Mouse (Mus musculus): ENCODE measurements at regions not wholly inside any gene's neighbourhood (a gene's known extent, or its start where the extent isn't known, plus 50 kb on each side); places are given as distances from the start of the nearest gene placed in this dataset.
A peak's percentile ranks its signal among the peaks of the same experiment; 100 is the strongest.
"Not testable (repeated sequence)": the region's sequence is repeated elsewhere in the genome, so short reads cannot be mapped to it uniquely, and the experiment has no call there.

DNA sequence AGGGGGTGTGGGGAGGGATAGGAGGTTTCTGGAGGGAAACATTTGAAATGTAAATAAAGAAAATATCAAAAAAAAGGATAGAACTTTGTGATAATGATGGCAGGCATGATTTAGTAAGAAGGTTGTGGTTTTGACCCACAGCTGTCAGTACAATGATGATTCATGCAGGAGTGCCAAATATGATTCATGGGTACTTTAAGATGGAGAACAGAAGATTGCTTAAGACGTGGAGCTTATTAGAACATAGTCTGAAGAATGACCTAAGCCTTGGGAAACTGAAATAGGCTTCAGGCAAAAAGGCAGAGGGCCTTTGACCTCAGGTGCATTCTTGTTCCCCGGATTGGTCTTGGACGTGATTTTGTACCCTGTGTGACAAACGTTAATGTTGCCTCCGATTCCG lies 671.4 kb downstream of the Dad1 start:
- DNase-seq (ENCODE audit: low read depth): not testable (repeated sequence)

DNA sequence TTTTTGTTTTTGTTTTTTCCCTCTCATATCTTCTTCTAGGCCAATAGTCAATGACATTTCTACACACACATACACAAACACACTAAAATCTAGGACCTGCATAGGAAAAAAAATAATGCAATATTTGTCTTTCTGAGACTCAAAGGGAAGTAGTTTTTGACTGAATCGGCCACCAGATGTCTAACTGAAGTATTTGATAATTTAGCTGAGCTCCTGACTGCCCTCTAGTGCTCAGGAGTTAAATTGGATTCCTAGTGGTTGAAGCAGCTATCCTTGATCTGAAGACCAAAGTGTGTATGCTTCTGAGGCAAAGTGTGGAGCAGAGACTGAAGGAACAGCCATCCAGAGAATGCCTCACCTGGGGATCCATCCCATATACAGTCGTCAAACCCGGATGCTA lies 672.2 kb downstream of the Dad1 start:
- not testable (repeated sequence) for DNase-seq (ENCODE audit: low read depth)

DNA sequence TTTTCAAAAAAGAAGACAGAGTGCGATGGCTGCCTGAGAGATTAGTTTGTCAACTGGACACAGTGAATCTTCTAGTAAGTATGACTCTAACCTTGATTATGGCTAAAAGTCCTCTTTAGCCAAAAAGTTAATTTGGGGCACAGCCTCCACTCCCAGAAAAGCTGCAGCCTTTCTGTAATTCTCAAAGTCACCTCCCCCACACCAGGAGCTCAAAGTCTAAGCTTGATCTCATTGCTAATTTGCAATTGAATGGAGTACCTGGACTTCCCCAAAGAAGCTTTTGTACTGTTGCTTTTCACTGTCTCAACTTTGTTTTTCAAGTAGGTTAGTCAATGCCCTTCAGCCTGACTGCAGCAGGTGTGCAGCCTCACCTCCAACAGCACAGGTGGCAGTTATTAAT lies 677.0 kb downstream of the Dad1 start:
- DNase-seq (ENCODE audit: low read depth): not testable (repeated sequence)

DNA sequence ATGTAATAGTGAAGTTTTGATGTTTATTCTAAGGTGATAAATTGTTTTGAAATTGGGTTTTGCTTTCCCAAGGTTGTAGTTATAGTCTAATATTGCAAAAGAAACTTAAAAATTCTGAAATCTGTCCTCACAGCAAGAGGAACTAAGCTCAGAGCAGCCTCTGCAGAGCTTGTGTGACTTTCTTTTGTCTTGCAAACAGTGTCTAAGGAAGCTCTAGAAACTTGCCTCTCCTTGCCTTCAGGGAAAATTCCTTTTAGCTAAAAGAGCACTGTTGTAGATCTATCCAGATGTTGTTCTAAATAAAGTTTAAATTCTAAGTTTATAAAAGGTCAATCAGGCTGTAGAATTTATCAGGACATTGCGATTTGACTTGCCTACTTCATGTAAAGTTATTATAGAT lies 681.2 kb downstream of the Dad1 start:
- not testable (repeated sequence) for DNase-seq (ENCODE audit: low read depth)

DNA sequence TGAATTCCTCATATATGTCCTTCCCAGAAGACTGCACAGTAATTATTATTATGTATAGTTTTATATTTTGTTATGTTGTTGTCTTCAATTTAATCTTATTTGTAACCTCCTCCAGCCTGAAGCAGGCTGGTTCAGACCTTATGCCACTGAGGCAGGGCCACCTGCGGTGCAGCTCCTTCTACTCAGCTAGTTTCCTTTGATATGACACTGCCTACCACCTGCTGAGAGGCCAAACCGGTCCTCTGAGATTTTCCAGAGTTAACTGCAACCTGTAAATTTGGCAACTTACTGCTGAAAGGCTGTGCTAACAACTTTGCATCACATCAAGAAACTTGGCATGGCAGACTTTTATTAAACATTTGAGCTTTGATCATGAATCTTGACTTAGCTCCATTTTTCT lies 691.3 kb downstream of the Dad1 start:
- no peak for DNase-seq (ENCODE audit: low read depth)

DNA sequence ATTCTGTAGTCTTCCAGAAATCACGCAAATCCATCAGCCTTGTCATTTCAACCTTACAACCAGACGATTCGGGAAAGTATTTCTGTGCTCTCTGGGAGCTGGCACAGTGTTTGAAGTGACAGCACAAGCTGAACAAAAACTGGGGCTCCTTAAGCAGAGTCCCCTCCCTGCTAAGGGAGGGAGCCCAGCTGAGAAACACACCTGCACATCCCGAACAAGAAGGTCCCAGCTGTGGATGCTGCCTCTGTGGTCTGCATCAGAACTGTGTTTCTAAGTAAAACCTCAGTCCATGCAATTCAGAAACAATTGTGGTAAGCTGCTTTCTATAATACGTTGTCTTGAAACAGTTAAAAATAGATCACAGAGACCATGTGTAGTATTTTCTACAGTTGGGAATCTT lies 693.8 kb downstream of the Dad1 start:
- not testable (repeated sequence) for DNase-seq (ENCODE audit: low read depth)

DNA sequence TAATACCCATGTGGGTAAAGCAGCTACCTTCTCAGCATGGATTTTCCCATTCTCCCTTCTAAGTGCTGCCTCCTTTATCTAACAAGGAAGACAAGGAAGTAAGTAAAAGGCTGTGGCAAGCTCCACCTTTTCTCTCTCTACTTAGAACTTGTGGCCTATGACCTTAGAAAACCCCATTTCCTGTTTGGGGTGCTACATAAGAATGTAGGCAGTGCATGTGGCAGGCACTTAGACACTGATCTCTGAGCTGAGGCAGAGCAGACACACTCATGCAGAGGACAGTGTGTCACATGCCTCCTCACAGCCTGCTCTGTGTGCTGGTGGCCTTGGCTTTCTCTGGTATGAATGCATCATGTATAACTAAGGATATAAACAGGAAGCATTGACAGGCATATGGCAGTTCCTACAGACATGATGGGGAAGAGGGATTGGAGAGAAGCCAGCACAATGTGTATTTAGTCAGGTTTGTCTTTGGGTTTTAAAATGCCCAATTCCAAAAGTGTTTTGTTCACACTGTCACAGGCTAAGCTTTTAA lies 694.5 kb downstream of the Dad1 start:
- not testable (repeated sequence) for DNase-seq (ENCODE audit: low read depth)

DNA sequence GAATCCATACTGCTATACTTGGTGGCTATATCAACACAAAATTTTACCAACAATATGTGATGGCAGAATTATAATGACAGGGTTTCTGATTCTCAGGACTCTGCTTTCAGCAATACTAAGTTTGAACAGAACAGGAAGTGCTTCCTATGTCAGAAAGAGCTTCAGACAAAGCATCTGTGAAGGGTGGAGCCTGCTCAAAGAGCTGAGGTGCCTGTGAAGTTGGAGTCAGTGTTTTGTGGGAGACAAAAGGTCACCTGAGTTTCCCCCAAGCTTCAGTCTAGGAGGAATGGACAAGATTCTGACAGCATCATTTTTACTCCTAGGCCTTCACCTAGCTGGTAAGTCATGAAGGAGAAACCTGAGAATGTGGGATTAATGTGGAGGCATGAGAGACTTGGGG lies 700.1 kb downstream of the Dad1 start:
- no peak for DNase-seq (ENCODE audit: low read depth)

DNA sequence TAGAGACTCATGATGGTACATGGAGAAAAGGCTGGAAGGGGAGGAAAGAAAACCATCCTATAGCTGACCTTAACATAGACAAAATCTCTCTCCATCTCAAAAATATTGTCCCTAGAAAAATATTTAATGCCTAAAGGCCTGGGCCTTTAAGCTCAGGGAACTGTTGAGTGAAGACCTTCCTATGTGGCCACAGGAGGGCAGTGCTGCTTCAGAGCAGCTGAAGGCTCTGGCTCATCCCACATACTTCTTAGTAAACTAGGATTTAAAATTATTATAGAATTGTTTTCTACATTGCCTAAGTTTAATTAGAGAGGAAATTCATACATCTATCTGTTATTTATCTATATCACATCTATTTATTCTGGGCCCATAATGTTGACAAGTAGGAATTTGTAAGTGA lies 706.5 kb downstream of the Dad1 start:
- DNase-seq (ENCODE audit: low read depth): not testable (repeated sequence)

DNA sequence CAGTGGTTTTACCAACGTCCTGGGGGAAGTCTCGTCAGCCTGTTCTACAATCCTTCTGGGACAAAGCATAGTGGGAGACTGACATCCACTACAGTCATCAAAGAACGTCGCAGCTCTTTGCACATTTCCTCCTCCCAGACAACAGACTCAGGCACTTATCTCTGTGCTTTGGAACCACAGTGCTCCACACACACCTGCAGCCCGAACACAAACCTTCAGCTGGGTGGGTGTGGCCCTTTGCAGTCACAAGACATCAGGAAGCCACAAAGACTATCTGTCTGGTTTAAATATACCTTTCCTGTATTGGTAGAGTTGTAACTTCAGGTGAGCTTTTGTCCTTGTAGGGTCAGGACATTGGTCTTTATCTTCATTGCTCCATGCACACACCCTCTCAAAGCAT lies 708.6 kb downstream of the Dad1 start:
- no peak for DNase-seq (ENCODE audit: low read depth)

DNA sequence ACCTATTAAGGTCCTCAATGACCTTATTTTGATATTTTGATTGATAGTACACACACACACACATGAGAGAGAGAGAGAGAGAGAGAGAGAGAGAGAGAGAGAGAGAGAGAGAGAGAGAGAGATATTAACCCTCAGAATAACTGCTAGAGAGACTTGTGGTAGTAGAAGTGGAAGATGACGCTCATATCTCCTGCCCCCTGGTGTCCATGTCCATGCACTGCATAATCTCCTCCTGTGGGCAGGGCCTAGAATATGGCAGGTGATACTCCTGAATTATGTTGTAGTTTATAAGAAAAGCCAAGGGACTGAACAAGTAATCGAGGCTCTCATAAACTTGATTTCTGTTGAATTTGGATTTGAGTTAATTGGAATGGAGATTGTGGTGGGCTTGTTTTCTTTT lies 712.3 kb downstream of the Dad1 start:
- DNase-seq (ENCODE audit: low read depth): peak; percentile 74

DNA sequence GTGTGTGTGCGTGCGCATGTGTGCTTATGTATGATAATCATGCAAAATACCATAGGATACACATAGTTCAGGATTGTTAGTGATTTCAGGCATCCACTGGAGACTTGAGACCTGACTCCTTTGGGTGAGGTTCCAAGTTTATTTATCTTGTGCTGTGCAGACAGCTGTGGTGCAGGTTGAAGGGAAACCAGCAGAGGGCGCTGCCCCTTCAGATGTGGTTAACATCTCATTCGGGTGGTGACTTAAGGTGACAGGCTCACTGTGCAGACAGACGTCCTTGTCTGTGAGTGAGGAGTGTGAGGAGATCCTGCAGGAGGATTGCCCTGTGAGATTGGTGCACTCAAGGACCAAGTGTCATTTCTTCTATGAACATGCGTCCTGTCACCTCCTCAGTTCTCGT lies 716.0 kb downstream of the Dad1 start:
- DNase-seq (ENCODE audit: low read depth): peak; percentile 53

DNA sequence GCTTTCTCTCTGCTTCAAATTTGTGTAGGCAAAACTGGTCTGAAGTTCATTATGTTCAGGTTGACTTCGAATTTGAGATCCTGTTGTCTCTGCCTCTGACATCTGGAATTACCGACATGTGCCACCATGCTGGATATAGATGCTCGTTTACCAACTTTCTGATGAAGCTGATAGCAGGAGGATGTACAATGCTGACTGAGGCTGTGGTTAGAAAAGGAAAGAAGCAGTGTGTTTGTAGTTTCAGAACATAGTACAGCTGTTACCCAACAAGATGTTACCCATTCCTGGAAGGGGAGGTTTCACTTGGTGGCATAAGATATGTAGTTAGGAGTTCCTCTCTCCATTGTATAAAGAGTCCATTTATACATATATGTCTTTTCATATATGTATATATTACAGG lies 730.5 kb downstream of the Dad1 start:
- not testable (repeated sequence) for DNase-seq (ENCODE audit: low read depth)

DNA sequence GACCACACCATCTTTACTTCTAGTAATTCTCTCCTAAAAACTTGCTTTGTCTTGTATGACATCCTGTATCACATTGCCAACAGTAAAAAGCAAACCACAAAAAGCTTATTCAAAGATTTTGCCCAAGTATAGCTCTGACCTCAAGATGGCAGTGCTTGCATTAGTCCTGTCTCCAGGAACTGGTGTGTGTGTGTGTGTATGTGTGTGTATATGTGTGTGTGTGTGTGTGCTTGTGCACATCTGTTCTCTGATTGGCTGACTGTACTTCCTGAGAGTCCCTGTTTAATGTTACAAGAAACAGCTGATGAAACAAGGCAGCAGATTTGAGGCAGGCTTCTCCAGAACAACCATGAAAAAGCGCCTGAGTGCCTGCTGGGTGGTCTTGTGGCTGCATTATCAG lies 735.0 kb downstream of the Dad1 start:
- not testable (repeated sequence) for DNase-seq (ENCODE audit: low read depth)

DNA sequence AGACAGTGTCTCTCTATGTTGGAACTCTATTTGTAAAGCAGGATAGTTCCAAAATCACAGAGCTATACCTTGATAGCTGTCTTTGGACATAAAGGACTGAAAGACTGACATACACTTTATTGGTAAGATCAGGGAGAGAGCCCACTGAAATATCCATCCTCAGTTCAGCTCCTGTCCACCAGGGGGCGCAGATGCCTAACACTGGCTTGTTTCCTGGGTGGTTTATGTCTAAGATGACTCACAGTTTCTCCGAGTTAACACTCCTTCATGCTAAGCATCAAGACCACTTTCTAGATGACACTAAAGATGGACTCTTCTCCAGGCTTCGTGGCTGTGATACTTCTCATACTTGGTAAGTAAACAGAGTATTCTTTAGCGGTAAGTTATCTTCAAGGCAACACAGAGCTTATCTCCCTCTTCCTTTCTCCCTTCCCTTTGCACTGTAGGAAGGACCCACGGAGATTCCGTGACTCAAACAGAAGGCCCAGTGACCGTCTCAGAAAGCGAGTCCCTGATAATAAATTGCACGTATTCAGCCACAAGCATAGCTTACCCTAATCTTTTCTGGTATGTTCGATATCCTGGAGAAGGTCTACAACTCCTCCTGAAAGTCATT lies 737.2 kb downstream of the Dad1 start:
- not testable (repeated sequence) for DNase-seq (ENCODE audit: low read depth)

DNA sequence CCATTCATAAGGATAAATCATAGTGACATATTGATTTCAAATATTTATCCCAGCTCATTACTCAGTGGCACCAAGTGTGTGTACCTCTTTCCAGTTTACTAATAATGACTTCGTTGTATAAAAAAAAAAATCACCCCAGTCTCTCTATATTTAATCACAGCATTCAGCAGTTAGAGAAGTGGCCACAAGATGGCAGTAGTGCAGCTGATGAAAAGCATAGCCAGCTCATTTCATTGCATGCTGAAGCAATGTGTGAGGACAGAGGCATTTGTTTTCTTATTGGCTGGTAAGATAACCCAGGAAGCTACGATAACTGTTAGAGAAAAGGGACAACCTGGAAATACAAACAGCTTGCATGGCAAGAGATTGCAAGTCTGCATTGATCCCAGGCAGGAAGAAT lies 748.5 kb downstream of the Dad1 start:
- peak; percentile 78 for DNase-seq (ENCODE audit: low read depth)

DNA sequence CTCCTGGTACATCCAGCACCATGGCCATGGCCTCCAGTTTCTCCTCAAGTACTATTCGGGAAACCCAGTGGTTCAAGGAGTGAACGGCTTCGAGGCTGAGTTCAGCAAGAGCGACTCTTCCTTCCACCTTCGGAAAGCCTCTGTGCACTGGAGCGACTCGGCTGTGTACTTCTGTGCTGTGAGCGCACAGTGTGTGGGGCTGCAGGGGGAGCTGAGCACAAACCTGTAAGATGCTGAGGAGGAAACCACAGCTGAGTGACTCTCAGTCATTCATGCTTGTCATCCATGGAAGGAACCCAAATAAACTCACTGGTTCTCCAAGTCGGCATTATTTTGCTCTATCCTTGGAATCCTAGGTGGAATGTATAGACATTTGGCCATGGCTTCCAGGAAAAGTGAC lies 765.5 kb downstream of the Dad1 start:
- DNase-seq (ENCODE audit: low read depth): not testable (repeated sequence)

DNA sequence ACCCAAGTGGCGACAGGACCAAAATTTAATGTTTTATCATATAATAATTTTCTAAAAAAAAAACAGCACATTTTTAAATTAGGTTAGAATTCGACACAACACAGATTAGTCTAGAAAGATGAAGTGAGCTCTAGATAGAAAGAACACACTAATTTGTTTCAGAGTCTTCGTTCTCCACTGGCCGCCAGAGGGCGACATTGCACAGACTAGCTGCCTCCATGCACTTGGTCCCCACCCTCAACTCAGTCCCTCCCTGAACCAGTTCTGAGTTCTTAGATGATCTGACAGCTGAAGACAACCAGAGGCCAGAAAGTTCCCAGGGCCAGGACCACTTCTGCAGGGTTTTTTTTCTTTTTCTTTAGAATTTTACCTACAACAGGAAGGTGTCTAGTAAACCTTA lies 766.3 kb downstream of the Dad1 start:
- not testable (repeated sequence) for DNase-seq (ENCODE audit: low read depth)

DNA sequence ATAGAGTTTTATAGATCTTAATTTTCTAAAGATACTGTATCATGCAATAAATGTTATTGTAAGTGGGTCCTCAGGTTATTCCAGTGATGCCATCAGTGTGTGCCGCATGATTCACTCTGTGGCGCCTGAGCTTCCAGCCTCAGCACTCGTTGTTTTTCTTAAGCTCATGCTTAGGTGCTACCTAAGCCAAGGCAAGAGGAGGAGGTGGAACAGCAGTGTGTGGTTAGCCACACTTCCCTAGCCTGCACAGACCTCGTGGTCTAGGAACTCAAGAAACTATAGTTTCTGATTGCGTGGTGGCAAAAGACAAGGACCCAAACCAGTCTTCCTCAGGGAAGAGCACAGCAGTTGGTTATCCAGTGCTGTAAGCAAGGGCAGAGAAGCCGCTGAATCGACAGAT lies 779.7 kb downstream of the Dad1 start:
- DNase-seq (ENCODE audit: low read depth): not testable (repeated sequence)

DNA sequence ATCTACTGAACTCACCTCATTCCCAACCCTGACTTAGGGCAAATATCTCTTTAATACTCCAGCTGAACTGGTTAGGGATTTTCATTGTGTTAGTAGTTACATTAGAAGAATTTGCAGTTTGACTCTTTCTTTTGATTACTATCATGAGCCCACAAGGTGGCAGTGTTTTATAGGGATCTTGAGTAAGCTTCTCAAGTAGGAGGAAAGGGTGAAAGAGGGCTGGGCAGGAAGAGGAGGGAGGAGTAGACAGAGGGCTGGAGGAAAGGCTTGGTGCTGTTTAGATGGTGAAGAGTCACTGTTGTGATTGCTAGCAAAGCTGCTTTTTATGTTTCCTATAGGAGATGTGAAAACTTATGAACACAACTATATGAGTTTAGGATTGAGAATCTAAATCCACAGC lies 793.1 kb downstream of the Dad1 start:
- not testable (repeated sequence) for DNase-seq (ENCODE audit: low read depth)

DNA sequence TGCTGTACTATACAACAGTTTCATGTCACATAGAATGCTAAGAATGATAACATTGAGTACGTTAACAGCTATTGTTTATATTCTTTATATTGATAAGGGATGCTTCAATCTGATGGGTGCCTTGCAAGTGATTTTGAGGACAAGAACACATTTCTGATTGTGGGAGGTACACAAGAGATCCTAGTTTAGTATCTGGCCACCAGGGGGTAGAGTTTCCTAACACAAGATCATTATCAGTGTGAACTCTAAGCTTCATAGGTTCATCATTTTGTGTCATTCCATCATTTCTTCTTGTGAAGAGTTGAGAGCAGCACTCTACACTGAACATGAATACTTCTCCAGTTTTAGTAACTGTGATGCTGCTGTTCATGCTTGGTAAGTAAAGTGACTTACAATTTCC lies 799.9 kb downstream of the Dad1 start:
- DNase-seq (ENCODE audit: low read depth): peak; percentile 56

DNA sequence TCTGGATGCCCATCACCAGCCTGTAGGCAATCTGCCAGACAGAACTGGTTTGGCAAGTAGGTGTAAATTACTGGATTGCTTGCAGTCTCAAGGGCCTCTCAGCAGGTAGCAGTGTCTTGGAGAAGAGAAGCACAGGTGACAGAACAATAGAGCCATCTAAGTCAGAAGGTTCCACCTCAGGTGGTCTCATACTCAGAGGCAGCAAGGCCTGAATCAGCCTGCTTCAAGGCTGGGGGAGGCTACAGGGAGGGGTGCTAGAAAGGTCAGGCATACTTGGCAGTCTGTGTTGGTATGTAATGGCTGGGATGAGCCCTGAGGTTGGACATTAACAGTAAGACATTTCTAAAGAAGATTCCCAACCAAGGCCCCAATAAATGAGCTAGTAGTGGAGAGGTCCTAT lies 814.3 kb downstream of the Dad1 start:
- DNase-seq (ENCODE audit: low read depth): not testable (repeated sequence)

DNA sequence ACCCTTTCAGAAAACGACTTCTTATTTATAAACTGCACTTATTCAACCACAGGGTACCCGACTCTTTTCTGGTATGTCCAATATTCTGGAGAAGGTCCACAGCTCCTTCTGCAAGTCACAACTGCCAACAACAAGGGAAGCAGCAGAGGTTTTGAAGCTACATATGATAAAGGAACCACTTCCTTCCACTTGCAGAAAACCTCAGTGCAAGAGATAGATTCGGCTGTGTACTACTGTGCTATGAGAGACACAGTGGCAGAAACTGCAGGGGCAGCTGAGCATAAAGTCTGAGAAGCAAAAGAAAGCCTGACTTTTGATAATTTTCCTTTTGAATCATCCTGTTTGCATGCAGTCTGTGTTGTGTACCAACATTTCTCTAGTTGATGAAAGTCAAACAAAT lies 823.8 kb downstream of the Dad1 start:
- not testable (repeated sequence) for DNase-seq (ENCODE audit: low read depth)

DNA sequence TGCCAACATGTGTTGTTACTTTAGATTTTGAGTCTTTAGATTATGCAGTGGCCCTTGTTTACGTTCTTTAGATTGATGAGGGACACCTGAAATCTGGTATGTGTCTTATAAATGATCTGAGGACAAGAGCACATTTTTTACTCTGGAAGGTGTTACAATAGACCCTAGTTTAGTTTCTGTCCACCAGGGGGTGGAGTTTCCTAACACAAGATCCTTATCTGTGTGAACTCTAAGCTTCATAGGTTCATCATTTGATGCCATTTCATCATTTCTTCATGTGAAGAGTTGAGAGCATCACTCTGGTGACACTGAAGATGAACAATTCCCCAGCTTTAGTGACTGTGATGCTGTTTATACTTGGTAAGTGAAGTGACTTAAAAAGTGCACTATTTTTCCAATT lies 825.5 kb downstream of the Dad1 start:
- peak; percentile 11 for DNase-seq (ENCODE audit: low read depth)
